Mouse (Mus musculus): ENCODE measurements around the gene Art5. TPM values are rescaled to one million over a fixed set of nuclear protein-coding genes. Genes with fewer than 3 reads are reported as not detected.
A peak's percentile ranks its signal among the peaks of the same experiment; 100 is the strongest.
"Not testable (repeated sequence)": the region's sequence is repeated elsewhere in the genome, so short reads cannot be mapped to it uniquely, and the experiment has no call there.

Art5 gene
- total RNA-seq, 4 experiments from 2014 or later, result 0.38 TPM; not detected in 3

DNA sequence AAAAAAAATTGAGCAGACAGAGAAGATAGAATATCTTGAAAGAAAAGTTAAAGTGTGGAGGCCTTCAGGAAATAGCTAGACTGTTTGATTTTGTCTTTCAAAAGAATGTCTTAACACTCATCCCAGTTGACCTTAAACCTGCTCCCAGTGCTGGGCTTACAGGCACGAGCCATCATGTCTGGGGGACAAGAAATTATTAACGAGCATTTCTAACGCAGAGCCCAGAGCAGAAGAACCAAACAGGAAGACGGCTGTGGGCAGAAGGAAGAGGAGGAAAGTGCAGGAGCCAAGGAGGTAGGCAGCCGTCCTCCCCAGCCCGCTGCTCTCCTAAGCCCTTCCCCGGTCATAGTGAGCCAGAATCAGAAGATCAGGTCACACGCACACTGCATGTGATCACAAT, 29.0 kb downstream of the Art5 start:
- no peak for DNase-seq

DNA sequence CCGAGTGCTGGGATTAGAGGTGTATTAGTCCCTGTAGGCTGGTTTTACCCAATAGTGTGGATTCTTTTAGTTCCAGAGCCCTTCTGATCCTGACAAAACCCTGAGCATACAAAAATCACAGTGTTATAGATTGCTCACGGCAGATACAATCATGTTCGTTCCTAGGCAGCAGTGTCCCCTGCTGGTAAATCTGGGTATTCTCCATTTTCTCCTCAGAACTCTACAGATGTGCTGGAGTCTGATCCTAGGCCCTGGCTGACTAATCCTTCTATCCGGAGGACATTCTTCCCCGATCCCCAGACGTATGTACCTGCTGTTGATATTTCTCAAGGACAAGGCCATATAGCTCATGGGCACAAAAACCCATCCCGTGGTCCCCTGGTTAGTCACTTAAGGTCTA, 30.8 kb downstream of the Art5 start:
- DNase-seq, result no peak

DNA sequence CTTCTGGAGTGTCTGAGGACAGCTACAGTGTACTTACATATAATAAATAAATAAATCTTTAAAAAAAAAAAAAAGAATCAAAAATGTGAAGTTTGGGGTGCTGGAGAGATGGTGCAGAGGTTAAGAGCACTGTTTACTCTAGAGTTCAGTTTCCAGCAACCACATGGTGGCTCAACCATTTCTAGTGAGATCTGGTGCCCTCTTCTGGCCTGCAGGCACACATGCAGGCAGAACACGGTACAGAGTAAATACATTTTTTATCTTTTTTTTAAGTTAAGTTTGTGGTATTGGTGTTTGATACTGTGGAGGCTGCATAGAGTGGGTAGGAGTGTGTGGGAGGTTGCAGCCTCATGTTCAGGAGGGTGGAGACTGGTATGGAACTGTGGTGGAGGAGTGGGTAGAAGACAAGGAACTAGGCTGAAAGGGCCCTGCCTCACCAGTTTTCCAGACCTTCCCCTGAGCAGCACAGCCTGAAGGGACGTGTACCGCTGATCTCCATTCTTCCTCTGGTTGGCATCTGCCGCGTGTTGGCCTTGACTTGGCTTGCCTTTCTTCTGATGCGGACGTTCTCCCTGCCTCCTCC, 32.5 kb downstream of the Art5 start:
- no peak for DNase-seq

DNA sequence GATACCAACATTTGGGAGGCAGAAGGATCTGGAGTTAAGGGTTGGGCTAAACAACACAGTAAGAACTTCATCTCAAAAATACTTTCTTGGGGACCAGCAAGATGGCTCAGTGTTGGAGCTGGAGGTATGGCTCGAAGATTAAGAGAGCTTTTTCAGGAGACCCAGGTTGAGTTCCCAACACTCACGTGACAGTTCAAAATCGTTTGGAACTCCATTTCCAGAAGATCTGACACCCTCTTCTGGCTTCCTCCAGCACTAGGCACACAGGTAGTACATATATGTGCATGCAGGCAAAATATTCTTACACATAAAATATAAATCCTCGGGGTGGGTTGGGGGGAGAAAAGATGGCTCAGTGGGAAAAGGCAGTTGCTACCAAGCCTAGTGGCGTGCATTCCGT, 42.9 kb downstream of the Art5 start:
- no peak for DNase-seq

DNA sequence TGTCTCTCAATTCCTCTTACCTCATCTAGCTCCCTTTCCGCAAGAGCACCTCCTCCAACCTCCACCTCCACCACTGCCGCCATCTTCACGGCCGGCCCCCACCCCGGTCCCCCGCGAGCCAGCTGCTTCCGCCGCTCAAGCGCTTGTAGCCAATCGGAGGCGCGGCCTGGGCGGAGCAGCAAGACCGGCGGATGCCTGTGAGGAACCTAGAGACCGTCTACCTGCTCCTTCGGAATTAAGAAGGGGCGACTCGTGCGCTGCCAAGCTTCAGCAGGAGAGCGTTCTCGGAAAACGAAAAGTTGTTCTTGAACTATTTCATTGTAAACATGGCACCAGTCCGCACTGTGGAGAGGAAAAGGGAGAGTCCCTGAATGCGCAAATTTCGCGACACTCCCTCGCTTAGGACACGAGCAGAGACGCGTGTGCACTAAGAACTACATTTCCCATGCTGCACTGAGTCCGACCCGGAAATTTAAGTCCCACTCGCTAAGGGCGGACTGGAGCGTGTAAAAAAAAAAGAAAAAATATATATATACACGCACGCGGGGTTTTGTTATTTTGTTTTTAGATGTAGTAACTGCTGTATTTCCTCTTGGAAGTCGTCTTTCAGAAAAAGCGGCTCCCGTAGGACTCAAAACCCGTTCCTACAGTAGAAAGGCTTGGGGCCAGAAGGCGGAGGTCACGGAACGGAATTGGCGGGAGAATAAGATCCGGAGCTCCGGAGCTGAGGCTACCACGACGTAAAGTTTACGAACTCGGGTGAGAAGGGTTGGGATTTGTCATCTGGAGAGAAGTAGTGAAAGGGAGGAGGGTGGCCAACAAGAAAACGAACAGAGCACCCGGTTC, 44.0 kb downstream of the Art5 start, which contains the start of the genes Rnf121, Xndc1 and Xntrpc:
Rnf121 (minus strand) TSS at position 424 of the 846 bp plus-strand sequence.
Xndc1 (plus strand) TSS at position 466 of the 846 bp plus-strand sequence.
Xntrpc (plus strand) TSS at position 668 of the 846 bp plus-strand sequence.
- DNase-seq, result peak; percentile 91

DNA sequence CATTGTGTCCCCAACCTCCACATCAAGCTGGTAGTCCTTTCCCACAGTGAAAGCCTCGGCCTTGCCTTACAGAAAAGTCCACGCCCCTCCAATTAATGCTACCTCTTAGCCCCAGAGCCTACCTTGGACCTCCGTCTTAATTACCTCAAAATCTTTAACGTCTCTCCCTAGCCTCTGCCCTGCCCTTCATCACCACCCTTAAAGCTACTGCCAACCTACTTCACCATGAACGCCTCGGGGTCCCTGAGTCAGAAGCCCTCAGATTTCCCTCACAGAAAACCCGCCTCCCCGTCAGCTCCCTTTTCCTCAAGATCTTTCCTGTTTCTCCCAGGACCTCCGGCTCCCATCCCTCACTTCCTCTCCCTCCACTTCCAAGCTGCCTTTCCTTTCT, 44.6 kb downstream of the Art5 start:
- DNase-seq, result no peak

DNA sequence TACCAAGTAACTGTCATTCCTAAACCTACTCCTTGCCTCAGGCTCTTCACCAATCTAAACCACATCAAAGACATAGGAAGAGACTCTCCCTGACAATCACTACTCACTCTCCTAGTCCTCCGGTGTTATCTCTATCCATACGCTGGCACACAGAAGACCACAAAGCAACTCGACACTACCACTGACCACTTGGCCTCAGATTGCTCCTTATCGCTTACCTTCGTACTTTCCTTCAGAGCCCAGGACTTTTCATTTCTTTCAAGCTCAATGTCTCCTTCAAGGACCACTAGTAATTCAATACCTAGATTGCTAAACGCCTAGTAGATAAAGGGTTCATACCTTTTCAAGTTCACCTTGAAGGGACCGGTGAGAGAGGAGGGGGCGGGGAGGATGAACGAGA, 45.4 kb downstream of the Art5 start:
- DNase-seq, result no peak

DNA sequence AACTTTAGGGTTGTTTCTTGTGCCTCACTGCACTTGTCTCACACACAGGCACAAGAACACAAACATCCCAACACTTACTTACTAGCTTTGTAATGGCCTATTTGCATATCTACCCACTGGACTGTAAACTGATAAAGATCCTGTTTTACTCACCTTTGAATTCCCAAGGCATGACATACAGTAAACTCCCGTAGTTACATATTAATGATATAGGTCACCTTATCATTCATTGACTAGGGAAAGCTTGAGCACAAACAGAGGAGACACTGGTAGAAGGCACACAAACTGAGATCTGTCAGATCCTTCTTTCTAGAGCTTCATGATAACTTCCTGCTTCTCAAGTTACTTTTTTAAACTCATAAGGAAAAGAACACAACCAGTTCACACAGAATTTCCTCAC, 47.1 kb downstream of the Art5 start:
- no peak for DNase-seq

DNA sequence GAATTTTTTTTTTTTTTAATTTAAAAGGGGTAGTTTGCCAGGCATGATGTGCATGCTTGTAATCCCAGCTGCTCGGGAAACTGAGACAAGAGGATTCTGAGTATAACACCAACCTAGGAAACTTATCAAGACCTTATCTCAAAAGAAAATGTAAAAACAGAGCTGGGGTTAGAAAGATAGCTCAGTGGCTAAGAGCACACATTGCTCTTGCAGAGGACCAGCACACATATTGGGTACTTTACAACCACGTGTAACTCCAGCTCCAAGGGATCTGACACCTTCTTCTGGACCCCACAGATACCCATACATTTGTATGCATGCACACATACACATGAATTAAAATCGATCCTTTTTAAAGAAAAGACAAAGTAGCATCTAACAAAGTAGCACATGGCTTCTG, 47.9 kb downstream of the Art5 start:
- DNase-seq, result no peak

DNA sequence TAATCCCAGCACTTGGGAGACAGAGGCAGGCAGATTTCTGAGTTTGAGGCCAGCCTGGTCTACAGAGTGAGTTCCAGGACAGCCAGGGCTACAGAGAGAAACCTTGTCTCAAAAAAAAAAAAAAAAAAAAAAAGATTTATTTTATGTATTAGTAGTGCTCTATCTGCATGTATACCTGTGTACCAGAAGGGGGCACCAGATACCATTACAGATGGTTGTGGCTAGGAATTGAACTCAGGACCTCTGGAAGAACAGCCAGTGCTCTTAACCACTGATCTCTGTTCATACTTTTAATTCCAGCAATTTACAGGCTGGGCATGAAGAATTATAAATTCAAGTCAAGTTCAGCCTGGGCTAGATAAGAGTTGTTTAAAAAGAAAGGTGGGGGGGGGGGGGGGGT, 60.8 kb downstream of the Art5 start:
- not testable (repeated sequence) for DNase-seq

Other genes starting within 250 kb of the Art5 start
- 10 to 100 TPM; 29.6 to 34.8 (median 30.7) TPM for gene Anapc15, start 245.8 kb downstream of the Art5 start, total RNA-seq (2022)
- 1 to 10 TPM in 2 of 4 experiments, not detected in 2; 4.0 to 5.9 TPM for gene Folr1, start 238.7 kb downstream of the Art5 start, total RNA-seq (2022)
- gene Lamtor1, start 203.6 kb downstream of the Art5 start, total RNA-seq (2022), result 100 to 1,000 TPM in 3 of 4 experiments, 10 to 100 TPM in 1; 92.8 to 107 (median 104) TPM
- gene Tomt, start 203.1 kb downstream of the Art5 start, total RNA-seq (2022), result not detected
- gene Lrrc51, start 175.6 kb downstream of the Art5 start, total RNA-seq (2022), result 10 to 100 TPM; 11.3 to 19.1 (median 16.7) TPM
- gene Numa1, start 175.4 kb downstream of the Art5 start, total RNA-seq (2022), result 100 to 1,000 TPM; 191 to 248 (median 221) TPM
- gene Il18bp, start 90.8 kb downstream of the Art5 start, total RNA-seq (2022), result 10 to 100 TPM in 2 of 4 experiments, 1 to 10 TPM in 2; 8.1 to 12.5 (median 10.1) TPM
- gene Rnf121, start 44.0 kb downstream of the Art5 start, total RNA-seq (2022), result 10 to 100 TPM; 34.1 to 56.0 (median 38.4) TPM
- gene Xndc1, start 44.0 kb downstream of the Art5 start, total RNA-seq (2022), result 10 to 100 TPM; 12.4 to 23.7 (median 18.7) TPM
- gene Xntrpc, start 43.8 kb downstream of the Art5 start, total RNA-seq (2022), result 1 to 10 TPM; 1.1 to 3.5 (median 1.5) TPM
- under 1 TPM in 1 of 4 experiments, not detected in 3; 0.22 TPM for gene Trpc2, start 26.4 kb downstream of the Art5 start, total RNA-seq (2022)
- not detected for gene Art1, start 7.7 kb downstream of the Art5 start, total RNA-seq (2022)
- under 1 TPM in 1 of 4 experiments, not detected in 3; 0.28 TPM for gene Chrna10, start 7.3 kb upstream of the Art5 start, total RNA-seq (2022)
- gene Nup98, start 100.7 kb upstream of the Art5 start, total RNA-seq (2022), result 10 to 100 TPM; 56.0 to 84.3 (median 74.0) TPM
- 10 to 100 TPM; 76.4 to 94.5 (median 93.0) TPM for gene Pgap2, start 100.7 kb upstream of the Art5 start, total RNA-seq (2022)
- gene Rhog, start 146.6 kb upstream of the Art5 start, total RNA-seq (2022), result 10 to 100 TPM; 39.8 to 54.4 (median 47.5) TPM
- 10 to 100 TPM; 74.4 to 93.6 (median 83.3) TPM for gene Stim1, start 158.3 kb upstream of the Art5 start, total RNA-seq (2022)

Data from adrenal gland, adult 8-10 months (tissue).